Mouse (Mus musculus): ENCODE results near the gene Iltifb.

GRCm38 (mm10) chr10:118294938-118295337 lies at the start of gene Iltifb:
- no peak for TF ChIP-seq POLR2A (IDR thresholded peaks at IDR 0.05; ENCODE audit: low read depth, low read length)
- no peak for TF ChIP-seq CTCF (conservative IDR thresholded peaks at IDR 0.05; ENCODE audit: insufficient read depth, insufficient read length, low read depth, low read length)

Data from kidney, adult 2 months (tissue).